Mouse (Mus musculus): Measurements from ENCODE around the gene Ifitm2.
"Not testable (repeated sequence)": the region's sequence is repeated elsewhere in the genome, so short reads cannot be mapped to it uniquely, and the experiment has no call there.

GRCm38 (mm10) chr7:140968710-140969109 is 12.9 kb upstream of the Ifitm2 start:
- not testable (repeated sequence) for TF ChIP-seq CTCF (IDR thresholded peaks at IDR 0.05; ENCODE audit: control insufficient read depth, insufficient read depth, insufficient read length); MAX (IDR thresholded peaks at IDR 0.05); USF1 (IDR thresholded peaks at IDR 0.05; ENCODE audit: low read depth); CEBPB (IDR thresholded peaks at IDR 0.05; ENCODE audit: low read depth)
